Mouse (Mus musculus) embryonic facial prominence, embryonic 14.5 days (tissue): ENCODE data around the gene Parm1. TPM values are rescaled to one million over a fixed set of nuclear protein-coding genes. Genes with fewer than 3 reads are reported as not detected.

Experiments used
- ATAC-seq: fragments of 200-750 bp; cut with Nextera tagmentation; 2 replicates; pipeline ENCODE4 v1.8.0; 2017; ENCODE audit warnings: low read depth, moderate number of reproducible peaks, moderate TSS enrichment
- DNase-seq: peaks from one replicate; pipeline ENCODE4 v3.0.0-alpha.2; 2015; ENCODE audit warnings: low spot score
- H3K27ac ChIP-seq: fragments of 300-500 bp; sonication (generic); replicated peaks from 2 replicates; pipeline ENCODE4 v1.5.1; 2014; ENCODE audit warnings: low read depth, mild to moderate bottlenecking, low read length, moderate library complexity
- H3K27me3 ChIP-seq: fragments of 300-500 bp; sonication (generic); replicated peaks from 2 replicates; pipeline ENCODE4 v1.6.1; 2014; ENCODE audit warnings: low read length; ENCODE audit not compliant: control insufficient read depth, insufficient read depth
- H3K36me3 ChIP-seq: fragments of 300-500 bp; sonication (generic); 2 replicates; pipeline ENCODE4 v1.6.1; 2014; ENCODE audit warnings: low read length, mixed read lengths; ENCODE audit not compliant: control insufficient read depth, insufficient read depth
- H3K4me1 ChIP-seq: fragments of 300-500 bp; sonication (generic); 2 replicates; pipeline ENCODE4 v1.6.1; 2014; ENCODE audit warnings: antibody characterized with exemption, low read length; ENCODE audit not compliant: control insufficient read depth, insufficient read depth
- H3K4me2 ChIP-seq: fragments of 300-500 bp; sonication (generic); 2 replicates; pipeline ENCODE4 v1.6.1; 2014; ENCODE audit warnings: low read depth, mild to moderate bottlenecking, low read length, moderate library complexity, mixed read lengths
- H3K4me3 ChIP-seq: fragments of 300-500 bp; sonication (generic); 2 replicates; pipeline ENCODE4 v1.5.1; 2014; ENCODE audit warnings: low read depth, mild to moderate bottlenecking, low read length
- H3K9ac ChIP-seq: fragments of 300-500 bp; sonication (generic); 2 replicates; pipeline ENCODE4 v1.6.1; 2014; ENCODE audit warnings: low read depth, mild to moderate bottlenecking, low read length, moderate library complexity, mixed read lengths
- H3K9me3 ChIP-seq: fragments of 300-500 bp; sonication (generic); 2 replicates; pipeline ENCODE4 v1.6.1; 2016; ENCODE audit warnings: low read length; ENCODE audit not compliant: control insufficient read depth
- WGBS: fragments of 180-500 bp; shearing (Covaris S2); extraction: QIAGEN DNeasy Blood & Tissue Kit; methylation state at CpG from one replicate; pipeline ENCODE4 v1.1.7; 2014; 5-methylcytosine and 5-hydroxymethylcytosine counted together
- polyA plus RNA-seq: library from polyadenylated mRNA; unstranded; fragments of >200 nt; fragmentation: Nextera tagmentation; extraction: Ambion mirVana; gene quantifications from 2 replicates; pipeline ENCODE4 v1.2.1, GENCODE M21; 2014

Gene Parm1
- polyA plus RNA-seq, 1 experiment from 2014 or later: 25.6 TPM

GRCm38 (mm10) chr5:91651330-91651729 is 133.9 kb downstream of the Parm1 start:
- Histone ChIP-seq H3K4me1 (no peaks in the 10 kb centered on the region), H3K9ac (no peak overlapping the region), H3K27me3 (no peaks in the 10 kb centered on the region), H3K4me2 (no peak overlapping the region), H3K36me3 (no peaks in the 10 kb centered on the region), H3K4me3 (no peak overlapping the region), H3K9me3 (no peaks in the 10 kb centered on the region), H3K27ac (no peak overlapping the region)
- WGBS: 81% methylated on average over 4 of the region's 4 CpGs
- DNase-seq (no peak), ATAC-seq (no peak)

- no peak for DNase-seq
- Histone ChIP-seq H3K36me3 (no peaks in the 10 kb centered on the region), H3K4me3 (no peak overlapping the region), H3K27ac (no peak overlapping the region), H3K9ac (no peak overlapping the region), H3K9me3 (no peaks in the 10 kb centered on the region), H3K4me1 (no peaks in the 10 kb centered on the region), H3K27me3 (no peaks in the 10 kb centered on the region), H3K4me2 (no peak overlapping the region)
- 63% methylated on average over 14 of the region's 14 CpGs for WGBS
- ATAC-seq: no peak
Observed at GRCm38 (mm10) chr5:91653061-91653915, 135.9 kb downstream of the Parm1 start.

GRCm38 (mm10) chr5:91654331-91655048 is 137.1 kb downstream of the Parm1 start:
- no peak overlapping the region for H3K9ac ChIP-seq
- ATAC-seq (no peak), DNase-seq (no peak)
- H3K36me3 ChIP-seq: no peaks in the 10 kb centered on the region
- H3K4me2 ChIP-seq: no peak overlapping the region
- no peaks in the 10 kb centered on the region for H3K9me3 ChIP-seq
- no peak overlapping the region for H3K27ac ChIP-seq
- H3K27me3 ChIP-seq: no peaks in the 10 kb centered on the region
- no peak overlapping the region for H3K4me3 ChIP-seq
- 91% methylated on average over 3 of the region's 3 CpGs for WGBS
- H3K4me1 ChIP-seq: no peaks in the 10 kb centered on the region

GRCm38 (mm10) chr5:91655263-91655662 is 137.8 kb downstream of the Parm1 start:
- DNase-seq: no peak
- Histone ChIP-seq H3K36me3 (no peaks in the 10 kb centered on the region), H3K27ac (no peak overlapping the region), H3K4me2 (no peak overlapping the region), H3K9ac (no peak overlapping the region), H3K4me1 (no peaks in the 10 kb centered on the region), H3K27me3 (no peaks in the 10 kb centered on the region), H3K4me3 (no peak overlapping the region), H3K9me3 (no peaks in the 10 kb centered on the region)
- no peak for ATAC-seq
- 66% methylated on average over 3 of the region's 3 CpGs for WGBS

- DNase-seq: no peak
- WGBS: 82% methylated on average over 1 of the region's 1 CpGs
Observed at GRCm38 (mm10) chr5:91662715-91663114, 145.3 kb downstream of the Parm1 start.

GRCm38 (mm10) chr5:91667127-91667526 is 149.7 kb downstream of the Parm1 start:
- ATAC-seq (no peak), DNase-seq (no peak)
- Histone ChIP-seq H3K27ac (no peak overlapping the region), H3K4me2 (no peak overlapping the region), H3K36me3 (no peaks in the 10 kb centered on the region), H3K9ac (no peak overlapping the region), H3K4me1 (no peaks in the 10 kb centered on the region), H3K9me3 (no peaks in the 10 kb centered on the region), H3K27me3 (no peaks in the 10 kb centered on the region), H3K4me3 (no peak overlapping the region)
- WGBS: 63% methylated on average over 4 of the region's 4 CpGs

More at GRCm38 (mm10) chr5:91662715-91663114, 145.3 kb downstream of the Parm1 start:
- Histone ChIP-seq H3K4me2 (no peak overlapping the region), H3K36me3 (no peaks in the 10 kb centered on the region), H3K9me3 (no peaks in the 10 kb centered on the region), H3K27ac (no peak overlapping the region), H3K4me3 (no peak overlapping the region), H3K4me1 (no peaks in the 10 kb centered on the region), H3K9ac (no peak overlapping the region), H3K27me3 (no peaks in the 10 kb centered on the region)
- no peak for ATAC-seq

- H3K27me3 ChIP-seq: no peaks in the 10 kb centered on the region
- DNase-seq: no peak
- 0 out of 2 replicates have a peak, but pooled peaks cover under 1% of the 10 kb centered on the region for H3K9me3 ChIP-seq
- no peak for ATAC-seq
- no peaks in the 10 kb centered on the region for H3K36me3 ChIP-seq
- H3K4me1 ChIP-seq: no peaks in the 10 kb centered on the region
- no peak overlapping the region for H3K4me3 ChIP-seq
- H3K9ac ChIP-seq: no peak overlapping the region
- no peak overlapping the region for H3K4me2 ChIP-seq
- 82% methylated on average over 4 of the region's 4 CpGs for WGBS
- no peak overlapping the region for H3K27ac ChIP-seq
Observed at GRCm38 (mm10) chr5:91669235-91669634, 151.8 kb downstream of the Parm1 start.
